In the genomic region with DNA sequence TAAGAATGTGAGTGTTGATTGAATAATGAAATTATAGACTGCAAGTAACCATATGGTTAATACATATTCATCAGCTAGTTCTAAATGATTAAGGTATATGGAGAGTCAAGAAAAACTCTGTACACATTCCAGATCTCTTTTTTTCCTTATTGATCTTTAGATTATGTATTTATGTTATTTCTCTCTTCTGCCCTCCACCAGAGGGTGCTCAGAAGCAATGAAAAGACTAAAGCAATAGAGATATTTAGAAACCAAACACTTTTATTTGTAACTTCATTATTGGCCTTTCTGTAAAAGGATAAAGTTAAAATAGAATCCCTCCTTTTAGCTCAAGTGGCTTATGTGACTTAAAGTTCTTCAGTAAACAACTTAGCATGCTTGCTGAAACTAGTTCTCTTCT, we compare ENCODE assay signal across 22 mouse cellular contexts.
DNase-seq lines count a peak whose midpoint lies in the region; ATAC-seq and TF ChIP-seq lines count a peak whose summit lies in the region.
"Had no signal": no experiment of that assay in that cellular context is flagged by ENCODE, and none has a peak within 500 bp of the region (broad histone marks: within the 10 kb centered on the region; RNA-seq: fewer than 3 reads in every experiment).

No protein-coding gene starts in this region.

- no peak overlapping the region for H3K9ac ChIP-seq in heart, adult 2 months (ENCODE audit: low read depth, low read length)
- H3K9ac ChIP-seq in kidney, postnatal 0 days (ENCODE audit: low read depth, low read length), result no peak overlapping the region
- no peak overlapping the region for H3K9ac ChIP-seq in midbrain, postnatal 0 days (replicated peaks; ENCODE audit: low read length, poor library complexity, severe bottlenecking)
- H3K9ac ChIP-seq in stomach, postnatal 0 days (ENCODE audit: low read length), result no peak overlapping the region
- H3K9ac ChIP-seq: embryonic facial prominence, embryonic 13.5 days; forebrain, embryonic 12.5 days; hindbrain, embryonic 15.5 days had no signal

- no peak for DNase-seq in heart, adult 2 months
- DNase-seq in heart, postnatal 25 days (ENCODE audit: low spot score), result no peak
- DNase-seq in kidney, postnatal 0 days (ENCODE audit: low spot score), result no peak
- DNase-seq in kidney, postnatal 14 days, result no peak
- DNase-seq in midbrain, postnatal 0 days (ENCODE audit: low spot score), result no peak
- no peak for DNase-seq in midbrain, embryonic 10.5 days (ENCODE audit: low spot score)
- DNase-seq in stomach, postnatal 0 days (ENCODE audit: low spot score), result no peak
- no peak for DNase-seq in urinary bladder, postnatal 36 days (ENCODE audit: low spot score in 2 of 2)
- DNase-seq: adrenal gland, postnatal 14 days; cerebellum, adult 11-12 months; cerebellum, adult 9-10 months; cerebellum, postnatal 36 days; gastrocnemius, postnatal 25 days; heart, postnatal 14 days had no signal

- H3K4me3 ChIP-seq in heart, adult 2 months, result no peak overlapping the region
- no peak overlapping the region for H3K4me3 ChIP-seq in kidney, postnatal 0 days (replicated peaks; ENCODE audit: low read depth, low read length)
- H3K4me3 ChIP-seq in midbrain, postnatal 0 days (ENCODE audit: low read depth, low read length), result no peak overlapping the region
- no peak overlapping the region for H3K4me3 ChIP-seq in midbrain, embryonic 10.5 days
- H3K4me3 ChIP-seq in stomach, postnatal 0 days (ENCODE audit: low read depth, low read length), result no peak overlapping the region
- H3K4me3 ChIP-seq: embryonic facial prominence, embryonic 13.5 days; forebrain, embryonic 12.5 days; heart, embryonic 10.5 days; hindbrain, embryonic 10.5 days; hindbrain, embryonic 15.5 days had no signal

- H3K27me3 ChIP-seq in heart, adult 2 months (ENCODE audit: control insufficient read depth, insufficient read depth, low read length), result no peaks in the 10 kb centered on the region
- H3K27me3 ChIP-seq in kidney, postnatal 0 days (ENCODE audit: insufficient read depth, low read length), result no peaks in the 10 kb centered on the region
- H3K27me3 ChIP-seq in midbrain, postnatal 0 days (ENCODE audit: insufficient read depth, low read length), result no peaks in the 10 kb centered on the region
- no peaks in the 10 kb centered on the region for H3K27me3 ChIP-seq in midbrain, embryonic 10.5 days (ENCODE audit: low read depth, poor library complexity, severe bottlenecking)
- H3K27me3 ChIP-seq in stomach, postnatal 0 days (ENCODE audit: control insufficient read depth, insufficient read depth, low read length), result no peaks in the 10 kb centered on the region
- H3K27me3 ChIP-seq: embryonic facial prominence, embryonic 13.5 days; forebrain, embryonic 12.5 days; hindbrain, embryonic 15.5 days had no signal

- H3K4me2 ChIP-seq in kidney, postnatal 0 days (ENCODE audit: low read length), result no peak overlapping the region
- H3K4me2 ChIP-seq in midbrain, postnatal 0 days (ENCODE audit: low read depth, low read length, poor library complexity, severe bottlenecking), result no peak overlapping the region
- no peak overlapping the region for H3K4me2 ChIP-seq in stomach, postnatal 0 days (replicated peaks; ENCODE audit: low read depth)
- H3K4me2 ChIP-seq: embryonic facial prominence, embryonic 13.5 days; forebrain, embryonic 12.5 days; hindbrain, embryonic 15.5 days had no signal

- no peaks in the 10 kb centered on the region for H3K9me3 ChIP-seq in kidney, postnatal 0 days (replicated peaks; ENCODE audit: low read length)
- H3K9me3 ChIP-seq in midbrain, postnatal 0 days (ENCODE audit: low read length), result no peaks in the 10 kb centered on the region
- H3K9me3 ChIP-seq in midbrain, embryonic 10.5 days (replicated peaks), result no peaks in the 10 kb centered on the region
- H3K9me3 ChIP-seq in stomach, postnatal 0 days (ENCODE audit: control insufficient read depth, low read length), result no peaks in the 10 kb centered on the region
- H3K9me3 ChIP-seq: embryonic facial prominence, embryonic 13.5 days; forebrain, embryonic 12.5 days; G1E; heart, embryonic 10.5 days; hindbrain, embryonic 10.5 days; hindbrain, embryonic 15.5 days had no signal

- intact Hi-C loops in heart, adult 2 months (cut with DNase I), result no loop called here
- intact Hi-C loops in heart, postnatal 25 days (cut with DNase I), result no loop called here

- no peak for TF ChIP-seq EP300 in heart, adult 2 months (IDR thresholded peaks at IDR 0.05; ENCODE audit: insufficient read depth, low read depth, low read length)
- TF ChIP-seq EP300 in stomach, postnatal 0 days (optimal IDR thresholded peaks at IDR 0.05), result no peak

- H3K36me3 ChIP-seq in heart, adult 2 months (ENCODE audit: control insufficient read depth, insufficient read depth, low read length), result no peaks in the 10 kb centered on the region; the same call in 1 of the 2 replicates
- H3K36me3 ChIP-seq in kidney, postnatal 0 days (ENCODE audit: insufficient read depth, low read length), result no peaks in the 10 kb centered on the region
- H3K36me3 ChIP-seq in midbrain, postnatal 0 days (ENCODE audit: insufficient read depth, low read length), result no peaks in the 10 kb centered on the region
- no peaks in the 10 kb centered on the region for H3K36me3 ChIP-seq in midbrain, embryonic 10.5 days
- no peaks in the 10 kb centered on the region for H3K36me3 ChIP-seq in stomach, postnatal 0 days (ENCODE audit: control insufficient read depth, insufficient read depth, low read length)
- H3K36me3 ChIP-seq: embryonic facial prominence, embryonic 13.5 days; forebrain, embryonic 12.5 days; heart, embryonic 10.5 days; hindbrain, embryonic 10.5 days; hindbrain, embryonic 15.5 days had no signal

- ATAC-seq in kidney, postnatal 0 days (replicated peaks; ENCODE audit: low FRiP score, low read depth), result no peak
- no peak for ATAC-seq in midbrain, postnatal 0 days (ENCODE audit: low FRiP score)
- ATAC-seq in stomach, postnatal 0 days (ENCODE audit: low FRiP score, low TSS enrichment), result no peak
- ATAC-seq: forebrain, embryonic 16.5 days; inflammation-experienced regulatory T-cells, adult 6 months had no signal

- peak; percentile 34 for TF ChIP-seq CTCF in heart, adult 2 months (IDR thresholded peaks at IDR 0.05)
- peak; percentile 31; the same call in 1 of the 2 replicates for TF ChIP-seq CTCF in kidney, postnatal 0 days (IDR thresholded peaks at IDR 0.05; ENCODE audit: low read depth)
- TF ChIP-seq CTCF in midbrain, postnatal 0 days (IDR thresholded peaks at IDR 0.05), result peak; percentile 22
- peak; percentile 54 for TF ChIP-seq CTCF in stomach, postnatal 0 days (IDR thresholded peaks at IDR 0.05; ENCODE audit: low read depth)

- H3K4me1 ChIP-seq in heart, adult 2 months (ENCODE audit: control insufficient read depth, insufficient read depth, low read length), result no peaks in the 10 kb centered on the region
- no peaks in the 10 kb centered on the region for H3K4me1 ChIP-seq in kidney, postnatal 0 days (replicated peaks; ENCODE audit: insufficient read depth, low read length)
- no peaks in the 10 kb centered on the region for H3K4me1 ChIP-seq in midbrain, postnatal 0 days (ENCODE audit: insufficient read depth, low read length)
- H3K4me1 ChIP-seq in midbrain, embryonic 10.5 days, result peaks cover 20% of the 10 kb centered on the region
- H3K4me1 ChIP-seq in stomach, postnatal 0 days (replicated peaks; ENCODE audit: control insufficient read depth, insufficient read depth), result no peaks in the 10 kb centered on the region
- H3K4me1 ChIP-seq: embryonic facial prominence, embryonic 13.5 days; heart, embryonic 10.5 days; hindbrain, embryonic 10.5 days; hindbrain, embryonic 15.5 days had no signal

- no peak overlapping the region for H3K27ac ChIP-seq in heart, adult 2 months
- no peak overlapping the region for H3K27ac ChIP-seq in kidney, postnatal 0 days
- no peak overlapping the region for H3K27ac ChIP-seq in midbrain, postnatal 0 days (ENCODE audit: low read depth, low read length)
- no peak overlapping the region for H3K27ac ChIP-seq in midbrain, embryonic 10.5 days (replicated peaks)
- H3K27ac ChIP-seq in stomach, postnatal 0 days (replicated peaks), result no peak overlapping the region
- H3K27ac ChIP-seq: embryonic facial prominence, embryonic 13.5 days; forebrain, embryonic 12.5 days; heart, embryonic 10.5 days; hindbrain, embryonic 10.5 days; hindbrain, embryonic 15.5 days had no signal

- no peaks in the 10 kb centered on the region for H3K79me2 ChIP-seq in heart, adult 2 months (replicated peaks; ENCODE audit: control insufficient read depth, insufficient read depth, low read length)

- TF ChIP-seq POLR2A in heart, adult 2 months (IDR thresholded peaks at IDR 0.05; ENCODE audit: insufficient read depth, low read depth, low read length), result no peak
